Mouse (Mus musculus) hindbrain, embryonic 13.5 days (tissue): ENCODE measurements around the gene Gm8906. TPM values are rescaled to one million over a fixed set of nuclear protein-coding genes. Genes with fewer than 3 reads are reported as not detected.
"Not testable (repeated sequence)": the region's sequence is repeated elsewhere in the genome, so short reads cannot be mapped to it uniquely, and the experiment has no call there.

Experiments used
- ATAC-seq: fragments of 200-750 bp; cut with Nextera tagmentation; 2 replicates; pipeline ENCODE4 v1.8.0; 2017; ENCODE audit warnings: moderate TSS enrichment; ENCODE audit not compliant: low FRiP score
- H3K27ac ChIP-seq: fragments of 300-500 bp; sonication (generic); 2 replicates; pipeline ENCODE4 v1.5.1; 2015; ENCODE audit warnings: inconsistent platforms, mild to moderate bottlenecking, moderate library complexity
- H3K27me3 ChIP-seq: fragments of 300-500 bp; sonication (generic); 2 replicates; pipeline ENCODE4 v1.6.1; 2015; ENCODE audit warnings: mild to moderate bottlenecking, inconsistent platforms
- H3K36me3 ChIP-seq: fragments of 300-500 bp; sonication (generic); 2 replicates; pipeline ENCODE4 v1.6.1; 2015; ENCODE audit warnings: mild to moderate bottlenecking, inconsistent platforms
- H3K4me1 ChIP-seq: fragments of 300-500 bp; sonication (generic); replicated peaks from 2 replicates; pipeline ENCODE4 v1.6.1; 2015; ENCODE audit warnings: inconsistent platforms
- H3K4me2 ChIP-seq: fragments of 300-500 bp; sonication (generic); 2 replicates; pipeline ENCODE4 v1.6.1; 2015; ENCODE audit warnings: inconsistent platforms, mild to moderate bottlenecking, moderate library complexity
- H3K4me3 ChIP-seq: fragments of 300-500 bp; sonication (generic); 2 replicates; pipeline ENCODE4 v1.5.1; 2015; ENCODE audit warnings: mild to moderate bottlenecking, inconsistent platforms
- H3K9ac ChIP-seq: fragments of 300-500 bp; sonication (generic); 2 replicates; pipeline ENCODE4 v1.6.1; 2015; ENCODE audit warnings: mild to moderate bottlenecking, inconsistent platforms
- H3K9me3 ChIP-seq: fragments of 300-500 bp; sonication (generic); 2 replicates; pipeline ENCODE4 v1.6.1; 2016; ENCODE audit warnings: inconsistent platforms
- WGBS: fragments of 180-500 bp; shearing (Covaris S2); methylation state at CpG from one replicate; pipeline ENCODE4 v1.1.7; 2015; 5-methylcytosine and 5-hydroxymethylcytosine counted together
- polyA plus RNA-seq: library from polyadenylated mRNA; unstranded; fragments of >200 nt; fragmentation: Nextera tagmentation; extraction: Ambion mirVana; gene quantifications from 2 replicates; pipeline ENCODE4 v1.2.1, GENCODE M21; 2015

Gm8906 gene
- polyA plus RNA-seq: not detected in 2 replicates

DNA sequence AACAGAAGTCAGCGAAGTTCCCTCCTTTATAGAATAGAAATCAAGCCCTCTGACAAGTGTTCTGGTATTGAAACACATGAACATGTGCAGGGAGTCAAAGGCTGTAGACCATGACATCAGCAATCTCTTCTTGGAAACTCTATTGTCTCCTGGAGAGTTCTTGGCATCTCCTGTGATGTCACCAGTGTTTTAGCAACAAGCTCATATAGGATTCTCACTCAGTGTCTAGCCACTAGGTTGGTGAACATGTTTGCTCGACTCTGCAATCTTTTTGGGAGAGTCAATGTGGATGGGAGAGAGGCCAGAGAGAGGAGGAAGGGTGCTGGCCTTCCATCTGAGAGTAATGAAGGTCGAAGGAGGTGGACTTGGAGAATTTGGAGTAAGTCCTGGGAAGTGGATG, at the start of gene Gm8906:
Gene Gm8906 (plus strand): TSS at position 301 of the 400 bp plus-strand sequence.
- H3K9me3 ChIP-seq, H3K4me2 ChIP-seq, H3K36me3 ChIP-seq, H3K27ac ChIP-seq, H3K4me1 ChIP-seq, H3K9ac ChIP-seq, H3K27me3 ChIP-seq, H3K4me3 ChIP-seq, ATAC-seq: not testable (repeated sequence)
- 62% methylated on average over 2 of the region's 3 CpGs for WGBS

Other genes starting within 250 kb of the Gm8906 start
- gene Gm8890, start 246.7 kb upstream of the Gm8906 start, polyA plus RNA-seq: not detected in 2 replicates
- not detected in 2 replicates for gene Speer1, start 161.2 kb upstream of the Gm8906 start, polyA plus RNA-seq
- gene Gm8897, start 86.3 kb upstream of the Gm8906 start, polyA plus RNA-seq: not detected in 2 replicates
- not detected in 2 replicates for gene Gm6460, start 92.2 kb downstream of the Gm8906 start, polyA plus RNA-seq
- not detected in 2 replicates for gene Gm8922, start 179.3 kb downstream of the Gm8906 start, polyA plus RNA-seq